Mouse (Mus musculus): Measurements from ENCODE around the gene Gm20388.

DNA sequence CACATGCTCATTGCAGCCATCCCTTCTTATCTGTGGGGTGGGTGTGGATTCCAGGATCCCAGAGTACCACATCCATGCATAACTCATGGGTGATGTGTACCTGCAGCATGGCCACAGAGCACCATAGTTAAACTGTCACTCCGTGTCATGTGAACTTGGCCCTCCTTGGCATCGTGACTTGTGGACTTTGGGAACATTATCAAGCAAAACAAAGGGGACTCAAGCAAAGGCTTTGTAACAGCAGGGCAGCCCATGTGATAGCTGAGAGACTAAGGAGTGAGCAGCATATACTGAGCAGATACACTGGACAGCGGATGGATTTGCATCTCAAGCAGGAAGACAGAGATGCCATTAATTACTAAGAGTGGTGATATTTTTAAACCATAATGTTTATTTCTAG is 2188.1 kb downstream of the Gm20388 start:
- TF ChIP-seq CTCF (IDR thresholded peaks at IDR 0.05; ENCODE audit: borderline replicate concordance, extremely low read depth, insufficient read depth, insufficient read length) (no peak), POLR2A (IDR thresholded peaks at IDR 0.05; ENCODE audit: borderline replicate concordance, extremely low read depth, insufficient read depth, insufficient read length, poor library complexity, severe bottlenecking) (no peak)

All from brain, embryonic 14.5 days (tissue).